Mouse (Mus musculus): ENCODE measurements at regions not wholly inside any gene's neighbourhood (a gene's known extent, or its start where the extent isn't known, plus 50 kb on each side); places are given as distances from the start of the nearest gene placed in this dataset.

DNA sequence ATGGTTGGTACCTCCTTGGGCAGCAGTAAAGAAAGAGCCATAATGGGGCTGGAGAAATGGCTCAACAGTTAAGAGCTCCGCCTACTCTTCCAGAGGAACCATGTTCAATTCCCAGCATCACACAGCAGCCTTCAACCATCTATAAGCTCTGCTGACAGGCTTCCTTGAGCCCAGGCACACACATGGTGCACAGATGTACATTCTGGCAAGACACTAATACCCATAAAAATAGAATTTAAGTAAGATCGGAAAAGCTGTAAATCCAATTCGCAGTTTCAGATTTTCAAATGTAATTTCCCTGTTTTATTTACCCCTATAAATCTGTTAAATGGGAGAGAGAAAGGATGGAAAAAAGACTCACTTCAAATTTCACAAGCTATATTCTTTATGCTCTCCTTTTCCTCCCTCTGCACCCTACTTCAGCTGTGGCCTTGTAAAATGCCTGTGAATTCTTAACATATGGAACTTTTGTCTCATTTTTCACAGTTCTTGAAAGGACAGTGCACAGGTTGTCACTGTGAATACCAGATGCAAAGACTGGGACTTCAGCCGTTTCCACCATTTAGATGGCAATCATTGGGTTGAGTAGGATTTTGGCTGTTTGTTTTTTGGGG lies 58.5 kb upstream of the Ccdc90b start:
- no peak for TF ChIP-seq USF1 (IDR thresholded peaks at IDR 0.05; ENCODE audit: low read depth)
- no peak for TF ChIP-seq MAX (IDR thresholded peaks at IDR 0.05; ENCODE audit: low read depth)
- TF ChIP-seq TCF12 (IDR thresholded peaks at IDR 0.05; ENCODE audit: insufficient read depth, poor library complexity, severe bottlenecking) = no peak
- no peak for TF ChIP-seq MYOG (IDR thresholded peaks at IDR 0.05; ENCODE audit: control insufficient read depth in 1 of 3, insufficient read depth in 1 of 3, insufficient read length in 2 of 3, low read depth in 2 of 3)
- no peak for TF ChIP-seq MYOD1 (IDR thresholded peaks at IDR 0.05; ENCODE audit: control insufficient read depth in 1 of 3, insufficient read length in 2 of 3, low read depth in 2 of 3)
- TF ChIP-seq POLR2A (IDR thresholded peaks at IDR 0.05; ENCODE audit: insufficient read length, low read depth) = no peak
- no peak for TF ChIP-seq E2F4 (IDR thresholded peaks at IDR 0.05; ENCODE audit: insufficient read depth)
- TF ChIP-seq REST (IDR thresholded peaks at IDR 0.05; ENCODE audit: insufficient read depth, insufficient read length) = no peak
- TF ChIP-seq POLR2AphosphoS2 (IDR thresholded peaks at IDR 0.05; ENCODE audit: insufficient read length, low read depth) = no peak
- no peak for TF ChIP-seq TCF3 (IDR thresholded peaks at IDR 0.05; ENCODE audit: insufficient read length, low read depth)
- TF ChIP-seq CEBPB (IDR thresholded peaks at IDR 0.05; ENCODE audit: insufficient read depth, poor library complexity, severe bottlenecking) = no peak
- no peak for TF ChIP-seq SRF (IDR thresholded peaks at IDR 0.05; ENCODE audit: control insufficient read depth, insufficient read length, low read depth)
- H3ac ChIP-seq (ENCODE audit: control insufficient read depth, insufficient read length) = no peak overlapping the region
- H3K36me3 ChIP-seq (ENCODE audit: control insufficient read depth, insufficient read depth) = no peaks in the 10 kb centered on the region
- no peaks in the 10 kb centered on the region for H3K79me2 ChIP-seq (ENCODE audit: control insufficient read depth, insufficient read depth)
- no peaks in the 10 kb centered on the region for H3K27me3 ChIP-seq (ENCODE audit: control insufficient read depth, insufficient read depth, insufficient read length)
- H3K4me3 ChIP-seq = no peak overlapping the region
- H3K4me2 ChIP-seq (ENCODE audit: low read depth) = no peak overlapping the region

DNA sequence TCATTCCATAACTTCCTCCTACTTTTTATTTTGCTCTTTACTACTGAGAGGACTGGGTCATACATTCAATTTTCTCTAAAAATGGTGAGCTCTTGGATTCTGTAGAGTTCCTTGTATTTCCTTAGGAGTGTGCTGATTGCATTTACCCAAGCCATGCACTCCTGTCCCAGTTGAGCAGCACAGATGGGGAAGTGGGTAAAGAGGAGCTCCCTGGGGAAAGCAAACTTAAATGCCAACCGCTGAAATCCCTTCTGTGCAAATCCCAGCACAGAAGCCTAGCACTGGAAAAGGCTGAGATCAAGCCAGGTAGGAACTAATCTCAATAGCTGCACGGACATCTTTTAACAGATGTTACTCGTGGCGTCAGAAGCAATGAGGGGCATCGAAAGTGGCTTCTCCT lies 54.6 kb upstream of the Ccdc90b start:
- TF ChIP-seq MYOG (IDR thresholded peaks at IDR 0.05; ENCODE audit: control insufficient read depth in 1 of 3, insufficient read depth in 1 of 3, insufficient read length in 2 of 3, low read depth in 2 of 3) (no peak), TCF12 (IDR thresholded peaks at IDR 0.05; ENCODE audit: insufficient read depth, poor library complexity, severe bottlenecking) (no peak), TCF3 (IDR thresholded peaks at IDR 0.05; ENCODE audit: insufficient read length, low read depth) (no peak), MAX (IDR thresholded peaks at IDR 0.05; ENCODE audit: low read depth) (no peak), REST (IDR thresholded peaks at IDR 0.05; ENCODE audit: insufficient read depth, insufficient read length) (no peak), CEBPB (IDR thresholded peaks at IDR 0.05; ENCODE audit: insufficient read depth, poor library complexity, severe bottlenecking) (no peak), MYOD1 (IDR thresholded peaks at IDR 0.05; ENCODE audit: control insufficient read depth in 1 of 3, insufficient read length in 2 of 3, low read depth in 2 of 3) (no peak), SRF (IDR thresholded peaks at IDR 0.05; ENCODE audit: control insufficient read depth, insufficient read length, low read depth) (no peak), E2F4 (IDR thresholded peaks at IDR 0.05; ENCODE audit: insufficient read depth) (no peak), POLR2A (IDR thresholded peaks at IDR 0.05; ENCODE audit: insufficient read length, low read depth) (no peak), USF1 (IDR thresholded peaks at IDR 0.05; ENCODE audit: low read depth) (no peak), POLR2AphosphoS2 (IDR thresholded peaks at IDR 0.05; ENCODE audit: insufficient read length, low read depth) (no peak)
- Histone ChIP-seq H3K79me2 (ENCODE audit: control insufficient read depth, insufficient read depth) (no peaks in the 10 kb centered on the region), H3K27me3 (ENCODE audit: control insufficient read depth, insufficient read depth, insufficient read length) (no peaks in the 10 kb centered on the region), H3K4me2 (ENCODE audit: low read depth) (no peak overlapping the region), H3K36me3 (ENCODE audit: control insufficient read depth, insufficient read depth) (no peaks in the 10 kb centered on the region), H3K4me3 (no peak overlapping the region), H3ac (ENCODE audit: control insufficient read depth, insufficient read length) (no peak overlapping the region)

DNA sequence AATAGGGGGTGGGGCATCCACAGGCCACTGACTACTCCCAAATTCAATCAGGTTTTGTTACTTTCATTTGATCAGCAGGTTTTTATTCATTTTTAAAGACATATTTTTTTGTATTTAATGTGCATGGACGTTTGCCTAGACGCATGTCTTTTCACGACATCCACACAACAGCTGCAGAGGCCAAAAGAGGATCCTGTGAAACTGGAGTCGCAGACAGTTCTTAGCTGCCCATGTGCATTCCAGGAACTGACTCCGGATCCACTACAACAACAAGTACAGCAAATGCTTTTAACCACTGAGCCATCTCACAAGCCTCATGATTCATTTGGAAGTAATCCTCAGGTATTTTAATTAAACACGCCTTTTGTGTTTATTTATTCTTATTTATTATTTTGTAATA lies 51.9 kb upstream of the Ccdc90b start:
- H3ac ChIP-seq (ENCODE audit: control insufficient read depth, insufficient read length) = no peak overlapping the region
- H3K4me3 ChIP-seq = no peak overlapping the region
- peak overlapping the region; percentile 18 for H3K4me2 ChIP-seq (ENCODE audit: low read depth)
- H3K27me3 ChIP-seq (ENCODE audit: control insufficient read depth, insufficient read depth, insufficient read length) = no peaks in the 10 kb centered on the region
- TF ChIP-seq POLR2A (IDR thresholded peaks at IDR 0.05; ENCODE audit: insufficient read length, low read depth) (no peak), TCF12 (IDR thresholded peaks at IDR 0.05; ENCODE audit: insufficient read depth, poor library complexity, severe bottlenecking) (peak; percentile 74), POLR2AphosphoS2 (IDR thresholded peaks at IDR 0.05; ENCODE audit: insufficient read length, low read depth) (no peak), REST (IDR thresholded peaks at IDR 0.05; ENCODE audit: insufficient read depth, insufficient read length) (no peak), MYOG (IDR thresholded peaks at IDR 0.05; ENCODE audit: control insufficient read depth in 1 of 3, insufficient read depth in 1 of 3, insufficient read length in 2 of 3, low read depth in 2 of 3) (peak in 2 of 3 experiments; percentile 80 to 92), CEBPB (IDR thresholded peaks at IDR 0.05; ENCODE audit: insufficient read depth, poor library complexity, severe bottlenecking) (no peak), USF1 (IDR thresholded peaks at IDR 0.05; ENCODE audit: low read depth) (no peak), MYOD1 (IDR thresholded peaks at IDR 0.05; ENCODE audit: control insufficient read depth in 1 of 3, insufficient read length in 2 of 3, low read depth in 2 of 3) (peak; percentile 86 to 94 (median 89))
- no peaks in the 10 kb centered on the region for H3K79me2 ChIP-seq (ENCODE audit: control insufficient read depth, insufficient read depth)
- no peaks in the 10 kb centered on the region for H3K36me3 ChIP-seq (ENCODE audit: control insufficient read depth, insufficient read depth)
